Mouse (Mus musculus): ENCODE data around the gene Acp5. TPM values are rescaled to one million over a fixed set of nuclear protein-coding genes. Genes with fewer than 3 reads are reported as not detected.

Acp5 gene
- total and polyA plus RNA-seq, 3 experiments, result 15.6 to 17.4 TPM; not detected in 1

- Histone ChIP-seq H3K27me3 (ENCODE audit: control insufficient read depth in 1 of 2, insufficient read depth in 2 of 2, low read length in 2 of 2) (no peaks in the 10 kb centered on the region), H3K36me3 (ENCODE audit: control insufficient read depth in 1 of 2, insufficient read depth in 2 of 2, low read length in 2 of 2) (peaks cover 0 to 33% of the 10 kb centered on the region in 2 experiments; a peak in 2 of 4 replicates), H3K9me3 (replicated peaks; ENCODE audit: insufficient read depth, low read length) (no peaks in the 10 kb centered on the region), H3K9ac (ENCODE audit: control insufficient read depth, low read depth, low read length, poor library complexity, severe bottlenecking) (peak overlapping the region; percentile 1; the same call in 1 of the 2 replicates), H3K4me1 (ENCODE audit: control insufficient read depth in 1 of 2, insufficient read depth in 2 of 2, low read length in 2 of 2) (peaks cover 18 to 42% of the 10 kb centered on the region in 2 experiments), H3K27ac (ENCODE audit: control insufficient read depth, low read depth, low read length) (peak overlapping the region; percentile 78; the same call in 1 of the 2 replicates), H3K79me2 (ENCODE audit: control insufficient read depth, insufficient read depth, low read length, poor library complexity) (no peaks in the 10 kb centered on the region), H3K4me3 (ENCODE audit: control insufficient read depth in 1 of 2, insufficient read depth in 1 of 2, low read depth in 2 of 2, low read length in 2 of 2) (no peak overlapping the region)
- no peak for DNase-seq (ENCODE audit: low read depth, low spot score)
- TF ChIP-seq ZMIZ1 (IDR thresholded peaks at IDR 0.05; ENCODE audit: low read depth, low read length), result no peak
- no peak for TF ChIP-seq MYB (IDR thresholded peaks at IDR 0.05; ENCODE audit: low read depth, low read length)
- no peak for TF ChIP-seq GATA1 (IDR thresholded peaks at IDR 0.05; ENCODE audit: low read depth, low read length)
- TF ChIP-seq ZKSCAN1 (IDR thresholded peaks at IDR 0.05; ENCODE audit: low read depth, low read length), result no peak
- no peak for TF ChIP-seq TAL1 (IDR thresholded peaks at IDR 0.05; ENCODE audit: low read length)
- no peak for TF ChIP-seq BHLHE40 (IDR thresholded peaks at IDR 0.05; ENCODE audit: borderline replicate concordance, low read depth, low read length)
- no peak for TF ChIP-seq ELF1 (IDR thresholded peaks at IDR 0.05; ENCODE audit: low read depth, low read length)
- no peak for TF ChIP-seq MEF2A (IDR thresholded peaks at IDR 0.05; ENCODE audit: extremely low read depth, insufficient replicate concordance, low read depth, low read length, poor library complexity, severe bottlenecking)
- TF ChIP-seq GABPA (IDR thresholded peaks at IDR 0.05; ENCODE audit: low read depth, low read length), result no peak
- TF ChIP-seq NELFE (IDR thresholded peaks at IDR 0.05; ENCODE audit: low read depth, low read length), result no peak
These were observed 1.1 kb downstream of the Acp5 start for GRCm38 (mm10) chr9:22134246-22134890.

DNA sequence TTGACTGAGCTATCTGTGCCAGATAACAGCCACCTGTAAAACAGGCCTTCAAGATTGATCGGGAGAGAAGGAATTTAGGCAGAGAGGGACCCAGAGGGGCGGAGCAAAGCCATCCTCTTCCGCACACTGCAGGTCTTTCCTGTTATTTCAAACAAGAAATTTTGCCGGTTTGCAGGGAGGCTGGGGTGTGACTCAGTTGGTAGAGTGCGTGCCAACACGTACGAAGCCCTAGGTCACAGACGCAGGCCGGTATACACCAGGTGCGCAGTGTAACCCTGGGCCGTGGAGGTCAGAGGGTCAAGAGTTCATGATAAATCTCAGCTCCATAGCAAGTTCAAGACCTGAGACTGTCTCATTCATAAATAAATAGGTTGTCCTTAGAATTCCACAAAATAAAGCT, 3.3 kb downstream of the Acp5 start:
- no peak overlapping the region for H3K9ac ChIP-seq (ENCODE audit: control insufficient read depth, low read depth, low read length, poor library complexity, severe bottlenecking)
- no peak for DNase-seq (ENCODE audit: low read depth, low spot score)
- H3K4me3 ChIP-seq (ENCODE audit: control insufficient read depth in 1 of 2, insufficient read depth in 1 of 2, low read depth in 2 of 2, low read length in 2 of 2), result no peak overlapping the region
- no peaks in the 10 kb centered on the region for H3K27me3 ChIP-seq (ENCODE audit: control insufficient read depth in 1 of 2, insufficient read depth in 2 of 2, low read length in 2 of 2)
- no peak overlapping the region for H3K27ac ChIP-seq (ENCODE audit: control insufficient read depth, low read depth, low read length)
- peaks cover 0 to 28% of the 10 kb centered on the region in 2 experiments; a peak in 2 of 4 replicates for H3K36me3 ChIP-seq (ENCODE audit: control insufficient read depth in 1 of 2, insufficient read depth in 2 of 2, low read length in 2 of 2)
- H3K79me2 ChIP-seq (ENCODE audit: control insufficient read depth, insufficient read depth, low read length, poor library complexity), result no peaks in the 10 kb centered on the region
- peaks cover 18 to 35% of the 10 kb centered on the region in 2 experiments for H3K4me1 ChIP-seq (ENCODE audit: control insufficient read depth in 1 of 2, insufficient read depth in 2 of 2, low read length in 2 of 2)
- H3K9me3 ChIP-seq (replicated peaks; ENCODE audit: insufficient read depth, low read length), result no peaks in the 10 kb centered on the region
- TF ChIP-seq MAFK (IDR thresholded peaks at IDR 0.05; ENCODE audit: borderline replicate concordance, low read depth, low read length) (no peak), JUND (IDR thresholded peaks at IDR 0.05; ENCODE audit: low read depth, low read length) (no peak), POLR2AphosphoS5 (IDR thresholded peaks at IDR 0.05; ENCODE audit: borderline replicate concordance, low read depth, low read length) (no peak), MAZ (IDR thresholded peaks at IDR 0.05; ENCODE audit: low read depth, low read length) (no peak), RAD21 (IDR thresholded peaks at IDR 0.05; ENCODE audit: low read depth, low read length) (no peak), USF2 (IDR thresholded peaks at IDR 0.05; ENCODE audit: borderline replicate concordance in 1 of 2, insufficient read depth in 1 of 2, low read depth in 1 of 2, low read length in 2 of 2) (no peak), ZMIZ1 (IDR thresholded peaks at IDR 0.05; ENCODE audit: low read depth, low read length) (no peak)

Measured in MEL (cell line).